Mouse (Mus musculus): Measurements from ENCODE around the gene AC129217.1. TPM values are rescaled to one million over a fixed set of nuclear protein-coding genes. Genes with fewer than 3 reads are reported as not detected.

The AC129217.1 gene
- not detected in 2 replicates for polyA plus RNA-seq (2012; rRNA removed)

- TF ChIP-seq CTCF (IDR thresholded peaks at IDR 0.05; ENCODE audit: extremely low read depth, insufficient read depth, low read length) (no peak), POLR2A (IDR thresholded peaks at IDR 0.05; ENCODE audit: extremely low read depth, insufficient read depth, low read length) (no peak)
- Histone ChIP-seq H3K4me1 (ENCODE audit: control insufficient read depth, insufficient read depth, low read length) (no peaks in the 10 kb centered on the region), H3K27ac (ENCODE audit: insufficient read depth, low read length) (peak within 1 kb of the TSS; percentile 35; the same call in 1 of the 2 replicates), H3K4me3 (ENCODE audit: insufficient read depth, low read length) (no peak within 1 kb of the TSS)
Observed at GRCm38 (mm10) chr19:8829660-8830059, at the start of gene AC129217.1. Gene AC129217.1 (plus strand): TSS chr19:8829773.

- H3K4me3 ChIP-seq (ENCODE audit: insufficient read depth, low read length): peak within 1 kb of the TSS; percentile 49
- peaks cover 6% of the 10 kb centered on the region; the same call in 1 of the 2 replicates for H3K4me1 ChIP-seq (ENCODE audit: control insufficient read depth, insufficient read depth, low read length)
- H3K27ac ChIP-seq (ENCODE audit: insufficient read depth, low read length): no peak within 1 kb of the TSS
- no peak for TF ChIP-seq POLR2A (IDR thresholded peaks at IDR 0.05; ENCODE audit: extremely low read depth, insufficient read depth, low read length)
- TF ChIP-seq CTCF (IDR thresholded peaks at IDR 0.05; ENCODE audit: extremely low read depth, insufficient read depth, low read length): 0 out of 2 replicates have a peak, but pooled peaks have one; percentile 9
Observed at GRCm38 (mm10) chr19:8786008-8786781, 43.4 kb upstream of the AC129217.1 start, which contains the start of gene Taf6l. Gene Taf6l (minus strand): TSS chr19:8786417.

- TF ChIP-seq CTCF (IDR thresholded peaks at IDR 0.05; ENCODE audit: extremely low read depth, insufficient read depth, low read length) (no peak), POLR2A (IDR thresholded peaks at IDR 0.05; ENCODE audit: extremely low read depth, insufficient read depth, low read length) (no peak)
- Histone ChIP-seq H3K4me1 (ENCODE audit: control insufficient read depth, insufficient read depth, low read length) (peaks cover 6% of the 10 kb centered on the region; the same call in 1 of the 2 replicates), H3K4me3 (ENCODE audit: insufficient read depth, low read length) (no peak overlapping the region), H3K27ac (ENCODE audit: insufficient read depth, low read length) (peak overlapping the region; percentile 32)
Observed at GRCm38 (mm10) chr19:8788521-8788920, 41.1 kb upstream of the AC129217.1 start.

- Histone ChIP-seq H3K4me3 (ENCODE audit: insufficient read depth, low read length) (no peak overlapping the region), H3K27ac (ENCODE audit: insufficient read depth, low read length) (peak overlapping the region; percentile 32), H3K4me1 (ENCODE audit: control insufficient read depth, insufficient read depth, low read length) (peaks cover 6% of the 10 kb centered on the region; the same call in 1 of the 2 replicates)
- TF ChIP-seq POLR2A (IDR thresholded peaks at IDR 0.05; ENCODE audit: extremely low read depth, insufficient read depth, low read length): no peak
- no peak for TF ChIP-seq CTCF (IDR thresholded peaks at IDR 0.05; ENCODE audit: extremely low read depth, insufficient read depth, low read length)
Observed at GRCm38 (mm10) chr19:8789171-8789570, 40.4 kb upstream of the AC129217.1 start.

- H3K27ac ChIP-seq (ENCODE audit: insufficient read depth, low read length): 0 out of 2 replicates have a peak overlapping the region, but pooled peaks have one; percentile 7
Observed at GRCm38 (mm10) chr19:8790171-8790570, 39.4 kb upstream of the AC129217.1 start.

GRCm38 (mm10) chr19:8798264-8798946, 31.2 kb upstream of the AC129217.1 start, which contains the start of gene Polr2g:
Gene Polr2g (minus strand): TSS chr19:8798577.
- no peak within 1 kb of the TSS for H3K27ac ChIP-seq (ENCODE audit: insufficient read depth, low read length)
- TF ChIP-seq POLR2A (IDR thresholded peaks at IDR 0.05; ENCODE audit: extremely low read depth, insufficient read depth, low read length): 0 out of 2 replicates have a peak, but pooled peaks have one; percentile 46
- TF ChIP-seq CTCF (IDR thresholded peaks at IDR 0.05; ENCODE audit: extremely low read depth, insufficient read depth, low read length): no peak
- H3K4me1 ChIP-seq (ENCODE audit: control insufficient read depth, insufficient read depth, low read length): no peaks in the 10 kb centered on the region; the same call in 1 of the 2 replicates
- H3K4me3 ChIP-seq (ENCODE audit: insufficient read depth, low read length): peak within 1 kb of the TSS; percentile 95

More at GRCm38 (mm10) chr19:8790171-8790570, 39.4 kb upstream of the AC129217.1 start:
- no peak for TF ChIP-seq POLR2A (IDR thresholded peaks at IDR 0.05; ENCODE audit: extremely low read depth, insufficient read depth, low read length)
- Histone ChIP-seq H3K4me3 (ENCODE audit: insufficient read depth, low read length) (no peak overlapping the region), H3K4me1 (ENCODE audit: control insufficient read depth, insufficient read depth, low read length) (peaks cover 6% of the 10 kb centered on the region; the same call in 1 of the 2 replicates)

GRCm38 (mm10) chr19:8798947-8799315, 30.6 kb upstream of the AC129217.1 start:
- no peak overlapping the region for H3K4me3 ChIP-seq (ENCODE audit: insufficient read depth, low read length)
- TF ChIP-seq CTCF (IDR thresholded peaks at IDR 0.05; ENCODE audit: extremely low read depth, insufficient read depth, low read length) (no peak), POLR2A (IDR thresholded peaks at IDR 0.05; ENCODE audit: extremely low read depth, insufficient read depth, low read length) (no peak)
- no peak overlapping the region for H3K27ac ChIP-seq (ENCODE audit: insufficient read depth, low read length)

GRCm38 (mm10) chr19:8802130-8802821, 27.3 kb upstream of the AC129217.1 start, which contains the start of gene Zbtb3:
Gene Zbtb3 (plus strand): TSS chr19:8802555.
- no peak within 1 kb of the TSS for H3K27ac ChIP-seq (ENCODE audit: insufficient read depth, low read length)
- TF ChIP-seq POLR2A (IDR thresholded peaks at IDR 0.05; ENCODE audit: extremely low read depth, insufficient read depth, low read length) (peak; percentile 73), CTCF (IDR thresholded peaks at IDR 0.05; ENCODE audit: extremely low read depth, insufficient read depth, low read length) (no peak)

More at GRCm38 (mm10) chr19:8798947-8799315, 30.6 kb upstream of the AC129217.1 start:
- H3K4me1 ChIP-seq (ENCODE audit: control insufficient read depth, insufficient read depth, low read length): no peaks in the 10 kb centered on the region; the same call in 1 of the 2 replicates

More at GRCm38 (mm10) chr19:8802130-8802821, 27.3 kb upstream of the AC129217.1 start, which contains the start of gene Zbtb3:
- no peaks in the 10 kb centered on the region; the same call in 1 of the 2 replicates for H3K4me1 ChIP-seq (ENCODE audit: control insufficient read depth, insufficient read depth, low read length)
- peak within 1 kb of the TSS; percentile 47 for H3K4me3 ChIP-seq (ENCODE audit: insufficient read depth, low read length)
